Mouse (Mus musculus) right cerebral cortex, postnatal 36 days (tissue): ENCODE measurements at regions not wholly inside any gene's neighbourhood (a gene's known extent, or its start where the extent isn't known, plus 50 kb on each side); places are given as distances from the start of the nearest gene placed in this dataset.
"Not testable (repeated sequence)": the region's sequence is repeated elsewhere in the genome, so short reads cannot be mapped to it uniquely, and the experiment has no call there.

Source experiments
- DNase-seq, 2 experiments: peaks; one replicate each; pipeline ENCODE4 v3.0.0; 2022; ENCODE audit warnings: low spot score in 2 of 2, mixed read lengths in 1 of 2

GRCm38 (mm10) chr13:83744110-83744752 lies 240.4 kb downstream of the Mef2c start:
- no peak for DNase-seq

DNA sequence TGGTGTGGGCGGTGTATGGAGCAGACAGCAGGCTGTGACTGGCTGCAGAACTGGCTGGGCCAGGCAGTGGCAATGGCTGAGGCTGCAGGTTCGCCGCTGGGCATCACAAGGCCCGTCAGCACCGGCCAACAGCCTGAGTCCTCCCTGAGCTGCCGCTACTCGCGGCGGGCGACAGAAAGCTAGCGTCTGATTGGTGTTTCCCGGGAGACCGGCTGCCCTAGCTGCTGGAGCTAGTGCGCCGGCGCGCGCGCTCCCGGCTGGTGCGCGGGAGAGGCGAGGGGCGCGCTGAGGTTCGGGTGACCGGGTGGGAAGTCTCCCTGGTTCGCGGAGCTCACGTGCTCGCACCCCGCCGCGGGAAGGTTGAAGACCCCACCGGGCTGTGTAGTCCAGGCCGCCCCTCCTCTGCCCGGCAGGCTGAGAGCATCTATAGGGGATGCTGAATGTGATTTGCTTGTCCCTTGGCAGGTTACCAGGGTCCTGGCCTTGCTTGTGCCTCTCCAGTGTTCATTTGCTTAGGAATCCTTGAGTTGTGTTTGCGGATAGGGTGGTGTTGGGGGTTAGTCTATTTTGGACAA lies 241.2 kb downstream of the Mef2c start:
- DNase-seq: peak; percentile 95 to 96

DNA sequence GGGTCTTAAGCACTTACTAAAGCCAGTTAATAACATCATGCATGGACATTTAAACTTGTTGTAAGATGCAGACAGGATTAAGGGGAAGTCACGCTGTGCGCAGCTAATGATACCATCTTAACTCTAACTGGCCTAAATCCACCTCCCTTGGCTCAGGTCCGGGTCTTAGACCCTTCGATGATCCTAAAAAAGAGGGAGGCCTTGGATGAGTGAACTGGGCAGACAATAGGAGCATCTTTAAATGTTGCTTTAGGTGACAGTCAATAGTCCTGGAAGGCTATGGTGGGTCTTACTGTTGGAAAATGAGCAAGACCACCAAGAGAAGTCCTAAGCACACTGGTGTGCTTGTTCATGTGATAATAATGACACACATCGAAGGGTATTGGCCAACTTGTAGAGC lies 242.1 kb downstream of the Mef2c start:
- DNase-seq: no peak

GRCm38 (mm10) chr13:83747671-83748070 lies 243.8 kb downstream of the Mef2c start:
- DNase-seq: no peak

DNA sequence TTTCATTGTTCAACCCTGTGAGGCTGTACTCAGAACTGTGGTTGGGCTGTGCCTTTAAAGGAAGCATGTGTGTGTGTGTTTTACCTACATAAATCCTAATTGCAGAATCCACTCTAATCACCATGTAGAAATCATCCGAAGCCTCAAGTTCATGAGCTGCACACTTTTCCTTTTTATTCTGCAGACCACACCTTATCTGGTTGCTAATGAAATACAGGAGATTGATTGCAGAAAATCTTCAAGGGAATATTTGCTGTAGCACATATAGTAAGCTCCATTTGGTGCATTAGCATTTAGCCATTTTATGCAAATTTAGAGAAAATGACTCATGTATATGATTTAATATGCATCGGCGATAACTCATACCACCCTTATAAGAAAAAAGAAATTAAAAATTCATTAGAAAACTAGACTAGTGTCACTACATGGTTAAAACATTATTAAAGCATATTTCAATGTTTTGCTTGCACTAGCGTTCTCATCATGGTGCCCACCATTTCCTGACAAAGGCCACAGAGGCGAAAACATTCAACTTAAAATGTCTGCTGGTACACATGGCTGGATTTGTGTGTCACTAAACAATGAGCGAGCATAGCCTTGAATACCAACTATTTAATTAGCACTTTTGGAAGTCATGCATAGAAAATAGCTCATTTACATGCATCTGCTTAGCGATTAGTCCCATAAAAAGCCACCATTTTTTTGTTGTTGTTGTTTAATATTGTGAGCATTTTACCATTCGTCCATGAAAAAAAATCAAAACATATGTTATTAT lies 245.7 kb downstream of the Mef2c start:
- DNase-seq: no peak

- no peak for DNase-seq
Observed at GRCm38 (mm10) chr13:83750437-83750836, 246.6 kb downstream of the Mef2c start.

GRCm38 (mm10) chr13:83760387-83761170 lies 256.7 kb downstream of the Mef2c start:
- DNase-seq: no peak

- DNase-seq: no peak
Observed at GRCm38 (mm10) chr13:83762484-83762883, 258.6 kb downstream of the Mef2c start.

DNA sequence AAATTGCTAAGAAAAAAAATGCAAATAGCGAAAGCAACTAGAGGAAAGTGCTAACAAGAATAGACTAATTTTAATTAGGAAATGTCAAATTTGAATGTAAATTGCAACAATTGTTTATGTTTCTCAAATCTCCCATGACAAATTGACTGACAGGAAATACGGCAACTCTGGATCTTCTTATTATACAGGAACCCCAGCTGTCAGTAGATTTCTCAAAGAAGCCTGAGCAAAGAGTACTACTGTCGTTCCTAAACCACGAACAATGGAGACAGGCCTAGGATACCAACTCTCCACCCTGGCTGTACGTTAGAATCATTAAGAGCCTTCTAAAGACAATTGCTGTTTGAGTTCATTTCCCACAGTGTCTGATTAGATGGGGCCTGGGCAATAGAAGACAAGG lies 259.5 kb downstream of the Mef2c start:
- not testable (repeated sequence) for DNase-seq

DNA sequence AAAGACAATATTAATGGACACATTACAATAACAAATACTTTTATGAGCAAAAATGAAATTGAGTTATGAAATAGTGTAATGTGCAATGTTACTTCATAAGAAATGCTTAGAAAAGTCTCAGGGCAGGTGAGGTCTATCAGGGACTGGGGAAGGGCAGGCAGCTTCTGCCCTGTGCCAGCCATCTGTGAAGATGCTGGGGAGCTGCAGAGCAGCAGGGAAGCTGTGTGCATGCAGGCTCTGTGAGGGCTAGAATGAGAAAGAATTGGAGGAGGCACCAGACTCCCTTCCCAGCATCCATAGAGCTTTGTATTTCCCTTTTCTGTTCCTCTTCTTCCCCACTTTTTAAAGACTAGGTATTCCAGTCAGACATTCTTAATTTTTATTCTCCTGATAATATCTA lies 281.8 kb downstream of the Mef2c start:
- no peak for DNase-seq

DNA sequence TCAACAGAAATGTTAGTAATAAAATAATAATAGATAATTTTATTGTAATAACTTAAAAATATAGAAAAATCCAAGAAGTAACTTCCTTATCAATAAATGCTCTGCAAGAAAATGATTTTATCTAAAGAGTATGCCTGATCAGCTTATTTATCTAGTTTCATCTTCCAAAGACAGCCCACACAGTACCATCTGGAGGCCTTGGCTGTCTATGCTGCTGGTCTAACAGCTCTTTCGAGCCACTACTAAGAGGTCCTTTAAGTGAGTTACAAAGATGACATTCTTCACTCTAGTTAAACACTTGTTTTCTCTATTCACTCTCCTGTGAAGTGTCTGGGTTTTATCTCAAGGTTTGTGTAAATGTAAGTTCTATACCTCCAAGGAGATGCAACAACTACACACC lies 305.7 kb downstream of the Mef2c start:
- DNase-seq: no peak

- no peak for DNase-seq
Observed at GRCm38 (mm10) chr13:83820291-83820690, 316.5 kb downstream of the Mef2c start.

- no peak for DNase-seq
Observed at GRCm38 (mm10) chr13:83820721-83821120, 316.9 kb downstream of the Mef2c start.

- DNase-seq: no peak
Observed at GRCm38 (mm10) chr13:83824926-83825325, 321.1 kb downstream of the Mef2c start.

DNA sequence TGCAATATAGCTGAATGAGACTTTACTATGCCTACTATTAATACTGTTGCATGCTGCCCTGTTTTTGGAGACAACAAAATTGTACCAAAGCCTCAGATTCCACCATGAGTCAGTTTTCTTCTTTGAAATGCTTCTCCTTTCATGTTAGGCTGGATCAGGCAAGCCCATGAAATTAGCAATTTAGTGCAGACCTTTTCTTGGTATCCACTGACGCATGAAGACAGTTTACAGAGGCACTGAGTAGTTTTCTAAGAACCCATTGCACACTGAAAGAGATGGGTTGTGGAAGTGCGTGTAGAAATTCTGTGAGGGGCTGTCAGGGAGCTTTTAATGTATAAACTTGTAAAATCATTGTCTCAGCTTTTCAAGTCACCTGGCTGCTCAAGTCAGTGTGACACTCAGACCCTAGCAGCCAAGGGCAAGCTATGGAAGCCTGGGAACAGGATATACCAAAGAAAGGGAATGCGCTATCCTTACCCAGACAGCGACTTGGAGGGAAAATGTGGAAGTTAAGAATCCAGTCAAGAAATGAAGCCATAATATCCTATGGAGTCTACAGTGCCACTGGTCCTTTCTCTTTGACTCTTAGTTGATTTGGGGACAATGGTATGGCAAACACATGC lies 323.1 kb downstream of the Mef2c start:
- DNase-seq: no peak

DNA sequence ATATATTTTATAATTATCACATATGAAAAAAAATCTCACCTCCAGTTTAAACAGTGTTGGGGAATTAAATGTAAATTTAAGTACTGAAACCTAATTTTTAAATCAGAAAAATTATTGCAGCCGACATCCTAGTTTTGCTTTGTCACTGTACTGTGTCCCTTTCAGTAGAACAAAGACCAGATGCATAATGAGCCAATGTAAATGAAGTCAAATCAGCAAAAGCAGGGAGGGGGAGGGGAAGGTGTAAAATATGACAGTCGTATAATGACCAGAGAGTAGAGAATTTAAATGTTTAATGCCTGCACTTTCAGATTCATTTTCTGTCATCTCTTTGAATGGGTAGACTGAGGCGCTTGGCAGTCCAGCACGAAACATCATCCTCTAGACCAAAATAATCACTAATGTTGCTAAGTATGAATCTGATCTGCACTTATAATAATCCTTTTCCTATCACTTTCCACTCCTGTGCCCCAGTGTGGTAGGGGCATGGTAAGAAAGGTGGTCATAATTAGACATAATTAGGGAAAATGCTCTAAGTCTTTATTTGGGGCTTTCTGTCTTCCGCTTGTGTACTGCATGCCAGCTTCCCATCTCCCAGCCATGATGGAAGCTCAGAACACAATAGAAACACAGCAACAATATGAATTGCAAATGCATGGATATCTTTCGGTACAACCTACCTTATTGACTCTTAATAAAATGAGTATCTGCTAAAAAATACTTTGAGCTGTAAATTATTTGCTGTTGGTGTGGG lies 356.0 kb upstream of the Tmem161b start:
- DNase-seq: no peak

- DNase-seq: no peak
Observed at GRCm38 (mm10) chr13:83867211-83867610, 354.9 kb upstream of the Tmem161b start.

- no peak for DNase-seq
Observed at GRCm38 (mm10) chr13:83867831-83868473, 354.1 kb upstream of the Tmem161b start.

DNA sequence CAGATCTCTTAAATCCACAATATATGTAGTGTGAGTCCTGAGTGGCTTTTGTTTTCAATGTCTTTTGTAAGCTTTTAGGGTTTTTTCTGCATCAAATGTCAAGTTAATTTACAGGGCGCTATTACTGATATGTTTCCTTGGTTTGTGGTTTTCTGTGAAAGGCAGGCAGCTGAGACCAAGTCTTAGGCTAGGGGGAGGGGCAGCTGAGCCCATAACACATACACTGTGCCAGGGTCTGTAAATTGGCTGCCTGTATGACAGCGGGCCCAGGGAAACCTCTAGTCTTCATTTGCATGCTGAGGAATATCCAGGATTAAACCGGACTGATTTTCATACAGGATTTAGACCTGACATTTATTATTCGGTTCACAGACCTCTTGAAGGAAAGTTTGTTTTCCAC lies 353.2 kb upstream of the Tmem161b start:
- DNase-seq: no peak

- DNase-seq: no peak
Observed at GRCm38 (mm10) chr13:83872143-83872819, 349.8 kb upstream of the Tmem161b start.
